In genomic region chr5:140505208-140505780, GRCm38 (mm10) we compare ENCODE assay signal across 7 mouse cellular contexts. TPM values are rescaled to one million over a fixed set of nuclear protein-coding genes. Genes with fewer than 3 reads are reported as not detected.
DNase-seq lines count a peak whose midpoint lies in the region; ATAC-seq lines count a peak whose summit lies in the region.

Chst12 (plus strand) TSS chr5:140505550.

- 0% methylated on average over 38 of the region's 38 CpGs for WGBS in embryonic facial prominence, embryonic 11.5 days
- under 1% methylated on average over 37 of the region's 38 CpGs for WGBS in limb, embryonic 10.5 days
- under 1% methylated on average over 38 of the region's 38 CpGs for WGBS in midbrain, embryonic 13.5 days

- H3K4me1 ChIP-seq in embryonic facial prominence, embryonic 11.5 days (ENCODE audit: control insufficient read depth, insufficient read depth, low read length) = peaks cover 5% of the 10 kb centered on the region
- peaks cover 77% of the 10 kb centered on the region for H3K4me1 ChIP-seq in limb, embryonic 10.5 days
- H3K4me1 ChIP-seq in midbrain, embryonic 13.5 days (replicated peaks) = peaks cover 57% of the 10 kb centered on the region

- peak; percentile 85 for ATAC-seq in embryonic facial prominence, embryonic 11.5 days (replicated peaks; ENCODE audit: insufficient number of reproducible peaks, low FRiP score, low TSS enrichment, low read depth)
- ATAC-seq in granulocyte monocyte progenitor cell, adult 5-6 weeks (replicated peaks; ENCODE audit: poor library complexity, severe bottlenecking) = peak; percentile 55
- peak; percentile 94 for ATAC-seq in midbrain, embryonic 13.5 days

- no peaks in the 10 kb centered on the region for H3K9me3 ChIP-seq in embryonic facial prominence, embryonic 11.5 days (replicated peaks; ENCODE audit: control insufficient read depth, low read length)
- H3K9me3 ChIP-seq in limb, embryonic 10.5 days (replicated peaks) = no peaks in the 10 kb centered on the region
- H3K9me3 ChIP-seq in midbrain, embryonic 13.5 days = no peaks in the 10 kb centered on the region

- H3K27ac ChIP-seq in embryonic facial prominence, embryonic 11.5 days (replicated peaks; ENCODE audit: low read depth, low read length) = no peak within 1 kb of the TSS
- peak within 1 kb of the TSS; percentile 87 for H3K27ac ChIP-seq in limb, embryonic 10.5 days
- peak within 1 kb of the TSS; percentile 44 for H3K27ac ChIP-seq in midbrain, embryonic 13.5 days

- peak within 1 kb of the TSS; percentile 51 for H3K4me2 ChIP-seq in embryonic facial prominence, embryonic 11.5 days (ENCODE audit: low read depth, low read length)
- H3K4me2 ChIP-seq in midbrain, embryonic 13.5 days (replicated peaks) = peak within 1 kb of the TSS; percentile 62

- peak within 1 kb of the TSS; percentile 72 for H3K9ac ChIP-seq in embryonic facial prominence, embryonic 11.5 days (replicated peaks; ENCODE audit: low read length)
- peak within 1 kb of the TSS; percentile 79 for H3K9ac ChIP-seq in midbrain, embryonic 13.5 days (replicated peaks)

- H3K27me3 ChIP-seq in embryonic facial prominence, embryonic 11.5 days (ENCODE audit: control insufficient read depth, insufficient read depth, low read length) = no peaks in the 10 kb centered on the region
- no peaks in the 10 kb centered on the region for H3K27me3 ChIP-seq in limb, embryonic 10.5 days (ENCODE audit: low read depth, poor library complexity, severe bottlenecking)
- peaks cover 12% of the 10 kb centered on the region for H3K27me3 ChIP-seq in midbrain, embryonic 13.5 days

- H3K36me3 ChIP-seq in embryonic facial prominence, embryonic 11.5 days (replicated peaks; ENCODE audit: control insufficient read depth, insufficient read depth, low read depth, low read length) = no peaks in the 10 kb centered on the region
- no peaks in the 10 kb centered on the region for H3K36me3 ChIP-seq in limb, embryonic 10.5 days
- H3K36me3 ChIP-seq in midbrain, embryonic 13.5 days = no peaks in the 10 kb centered on the region

- peak within 1 kb of the TSS; percentile 59 for H3K4me3 ChIP-seq in embryonic facial prominence, embryonic 11.5 days (ENCODE audit: low read depth, low read length)
- peak within 1 kb of the TSS; percentile 64 for H3K4me3 ChIP-seq in limb, embryonic 10.5 days
- H3K4me3 ChIP-seq in midbrain, embryonic 13.5 days (replicated peaks) = peak within 1 kb of the TSS; percentile 58

- DNase-seq in adrenal gland, postnatal 14 days = peak; percentile 100
- peak; percentile 100 for DNase-seq in embryonic facial prominence, embryonic 11.5 days (ENCODE audit: low spot score)
- peak; percentile 99 for DNase-seq in kidney, adult 11 months
- DNase-seq in limb, embryonic 10.5 days (ENCODE audit: low spot score) = peak; percentile 99
- DNase-seq in spleen, adult 12 weeks (ENCODE audit: low spot score) = peak; percentile 98

RNA-seq across cellular contexts. Expression of gene Chst12, which starts in this region (rescaled TPM):
- total RNA-seq in adrenal gland, postnatal 14 days (2021) = 8.3 and 12.9 TPM in 2 replicates
- polyA plus RNA-seq in embryonic facial prominence, embryonic 11.5 days (2014; fragmentation: Nextera tagmentation; extraction: Ambion mirVana) = 8.8 and 9.5 TPM in 2 replicates
- total RNA-seq in granulocyte monocyte progenitor cell, adult 5-6 weeks (2014; fragmentation: Nextera tagmentation) = 79.1 and 85.4 TPM in 2 replicates
- 30.2 and 30.3 TPM in 2 replicates for total RNA-seq in granulocyte monocyte progenitor cell, adult 5-6 weeks (2017)
- 20.7 and 20.9 TPM in 2 replicates for polyA plus RNA-seq in limb, embryonic 10.5 days (2016; fragmentation: Nextera tagmentation; extraction: Ambion mirVana)
- polyA plus RNA-seq in midbrain, embryonic 13.5 days (2015; fragmentation: Nextera tagmentation; extraction: Ambion mirVana) = 13.4 and 15.2 TPM in 2 replicates
